Mouse (Mus musculus) granulocyte monocyte progenitor cell, adult 5-6 weeks (primary cell): ENCODE measurements at regions not wholly inside any gene's neighbourhood (a gene's known extent, or its start where the extent isn't known, plus 50 kb on each side); places are given as distances from the start of the nearest gene placed in this dataset.

Experiments
- ATAC-seq: replicated peaks from 2 replicates; pipeline ENCODE4 v1.8.0; 2016; ENCODE audit warnings: mild to moderate bottlenecking, moderate TSS enrichment, inconsistent platforms; ENCODE audit not compliant: poor library complexity, severe bottlenecking

- ATAC-seq: no peak
Measured at GRCm38 (mm10) chr9:101559366-101559765, 302.3 kb upstream of the 9630041A04Rik start.

DNA sequence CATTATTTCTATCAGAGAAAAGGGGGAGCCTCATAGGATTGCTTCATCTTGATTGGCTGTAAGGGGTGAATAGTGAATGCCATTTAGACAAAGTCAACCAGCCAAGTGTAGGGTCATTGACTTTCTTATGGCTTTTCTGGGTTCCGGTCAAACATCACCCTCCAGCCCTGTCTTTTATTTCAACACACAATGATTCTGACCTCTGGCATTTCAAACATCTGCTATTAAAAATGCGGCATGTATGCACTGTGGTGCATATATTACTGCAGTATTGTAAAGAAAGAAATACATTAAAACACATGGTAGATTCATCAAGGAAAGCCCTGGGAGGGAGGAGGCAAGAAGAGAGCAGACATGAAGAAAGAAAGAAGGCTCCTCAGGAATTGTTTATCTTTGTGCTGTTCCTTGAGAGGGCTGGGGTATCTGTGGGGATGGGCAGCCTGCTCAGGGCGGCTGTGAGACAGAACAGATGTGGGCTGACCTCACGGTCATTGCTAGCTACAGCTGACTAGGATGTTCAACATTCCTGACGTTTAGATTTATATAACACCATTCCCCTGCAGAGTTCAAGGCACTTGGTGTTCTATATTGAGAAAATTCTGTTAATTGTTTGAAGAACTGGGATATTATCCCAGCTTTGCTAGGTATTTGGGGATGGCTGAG, 303.5 kb upstream of the Ppp2r3a start:
- no peak for ATAC-seq

DNA sequence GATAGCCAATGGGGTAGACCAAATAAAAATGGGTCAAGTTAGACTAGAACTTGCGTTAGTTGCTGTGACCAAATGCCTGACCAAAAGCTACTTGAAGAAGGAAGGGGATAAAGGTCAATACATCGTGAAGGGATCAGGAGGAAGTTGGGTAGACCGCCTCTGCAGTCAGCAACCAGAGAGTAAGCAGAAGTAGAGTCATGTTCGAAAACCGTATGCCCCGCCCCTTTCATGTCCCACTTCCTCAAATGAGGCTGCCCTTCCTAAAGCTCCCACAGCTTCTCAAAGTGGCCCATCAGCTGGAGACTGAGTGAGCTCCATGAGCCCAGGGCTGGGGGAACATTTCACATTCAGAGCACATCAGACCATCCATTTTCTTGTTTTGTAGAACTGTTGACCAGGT, 301.2 kb upstream of the Ppp2r3a start:
- ATAC-seq: peak; percentile 68

GRCm38 (mm10) chr9:101551256-101551655, 299.7 kb upstream of the Ppp2r3a start:
- ATAC-seq: no peak

DNA sequence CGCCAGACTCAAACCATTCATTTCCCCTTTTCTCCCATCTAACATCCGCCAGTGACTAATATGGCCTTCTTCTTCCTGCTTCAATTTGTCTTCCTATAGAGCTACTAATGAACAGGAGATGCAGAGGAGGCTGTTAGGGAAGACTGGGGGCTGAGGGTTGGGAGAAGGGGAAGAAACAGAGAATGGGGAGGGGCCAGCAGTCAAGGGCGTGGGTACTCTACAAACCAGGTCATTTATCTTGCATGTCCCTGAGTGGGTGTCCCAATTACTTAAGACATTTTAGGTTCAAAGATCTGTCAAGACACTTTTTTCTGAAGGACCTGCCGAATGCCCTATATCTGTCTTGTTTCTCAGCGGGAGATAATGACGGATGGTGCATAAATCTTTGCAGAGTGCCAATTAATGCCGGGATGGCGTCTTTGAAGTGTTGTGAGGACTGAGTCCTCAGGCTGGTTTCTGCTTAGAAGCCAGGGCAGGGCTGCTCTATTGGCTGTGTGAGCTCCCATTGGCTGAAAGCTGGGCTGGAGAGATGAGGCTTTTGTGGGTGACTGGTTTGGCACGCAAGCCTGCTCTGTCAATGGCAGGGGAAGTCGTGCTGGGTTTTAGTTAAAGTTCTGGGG, 294.7 kb upstream of the Ppp2r3a start:
- no peak for ATAC-seq

DNA sequence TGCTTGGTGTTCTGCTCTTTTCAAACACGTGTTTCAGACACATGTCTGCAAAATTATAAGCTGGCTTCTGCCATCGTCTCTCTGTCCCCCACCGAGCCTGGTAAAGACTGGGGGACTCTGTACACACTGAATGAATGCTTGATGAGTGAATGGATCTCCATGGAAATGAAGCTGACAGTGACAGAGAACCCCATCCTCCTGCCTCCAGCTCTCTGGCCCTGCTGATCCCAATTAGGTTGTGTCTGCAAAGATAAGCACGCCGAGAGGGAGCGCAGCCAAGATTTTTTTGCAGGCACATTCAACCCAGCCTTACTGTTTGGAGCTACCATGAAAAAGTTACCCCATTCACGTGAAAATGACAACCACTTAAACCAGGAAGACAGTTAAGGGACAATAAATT, 266.5 kb upstream of the Ppp2r3a start:
- ATAC-seq: no peak

GRCm38 (mm10) chr9:101510807-101511206, 259.2 kb upstream of the Ppp2r3a start:
- no peak for ATAC-seq

GRCm38 (mm10) chr9:101509196-101509595, 257.6 kb upstream of the Ppp2r3a start:
- ATAC-seq: no peak

- ATAC-seq: no peak
Measured at GRCm38 (mm10) chr9:101507023-101507690, 255.6 kb upstream of the Ppp2r3a start.

DNA sequence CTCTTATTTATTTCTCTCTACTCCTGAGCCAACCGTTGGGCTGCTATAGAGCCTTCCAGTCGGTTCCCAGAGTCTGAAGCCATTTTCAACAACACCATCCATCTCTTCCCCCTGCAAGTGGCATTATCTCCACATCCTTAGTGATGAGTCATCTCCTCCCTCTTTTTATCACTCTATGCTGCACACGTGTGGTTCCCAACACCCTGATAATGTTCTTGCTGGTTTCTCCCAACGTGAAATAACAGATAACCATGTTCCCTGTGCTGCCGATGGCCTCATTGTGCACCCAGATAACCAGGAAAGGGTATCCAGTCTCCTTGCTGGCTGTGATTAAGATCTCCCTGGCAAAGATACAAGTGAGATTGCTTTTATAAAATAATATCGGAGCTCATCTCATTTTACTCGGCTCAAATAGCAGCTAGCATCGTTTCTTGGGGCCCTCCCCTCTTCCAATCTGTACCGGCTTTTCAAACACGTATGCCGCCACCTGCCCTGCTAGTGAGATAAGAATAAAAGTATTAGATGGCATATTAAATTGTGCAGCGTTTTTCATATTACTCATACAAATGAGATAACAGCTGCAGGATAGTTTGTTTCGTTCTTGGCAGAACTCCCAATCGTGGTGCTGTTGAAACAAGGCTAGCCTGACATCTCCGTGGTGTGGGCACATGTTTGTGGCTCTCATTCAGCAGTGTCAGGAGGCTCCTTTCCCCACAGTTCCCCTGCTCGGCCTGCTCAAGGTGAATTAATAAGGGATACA, 250.3 kb upstream of the Ppp2r3a start:
- ATAC-seq: no peak

- ATAC-seq: no peak
Measured at GRCm38 (mm10) chr9:101501036-101501435, 249.4 kb upstream of the Ppp2r3a start.

- no peak for ATAC-seq
Measured at GRCm38 (mm10) chr9:101498721-101499120, 247.1 kb upstream of the Ppp2r3a start.

DNA sequence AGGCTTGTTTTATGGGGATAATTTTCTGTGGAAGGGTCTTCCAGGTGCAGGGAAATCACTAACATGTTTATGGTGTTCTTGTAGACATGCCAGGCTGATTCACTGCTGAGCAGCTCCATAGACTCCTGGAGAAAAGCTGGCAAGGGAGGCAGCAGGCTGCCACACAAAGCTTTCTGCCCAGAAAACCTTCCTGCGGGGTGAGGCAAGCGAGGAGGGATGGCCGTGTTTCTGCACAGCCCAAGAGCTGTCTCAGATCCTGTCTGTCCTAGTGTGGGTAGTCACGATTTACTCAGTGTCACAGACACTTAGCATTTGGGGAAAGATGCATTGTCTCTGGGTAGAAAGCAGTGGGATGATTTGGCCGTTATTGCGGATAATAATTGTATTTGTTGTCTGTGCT, 244.2 kb upstream of the Ppp2r3a start:
- ATAC-seq: no peak

DNA sequence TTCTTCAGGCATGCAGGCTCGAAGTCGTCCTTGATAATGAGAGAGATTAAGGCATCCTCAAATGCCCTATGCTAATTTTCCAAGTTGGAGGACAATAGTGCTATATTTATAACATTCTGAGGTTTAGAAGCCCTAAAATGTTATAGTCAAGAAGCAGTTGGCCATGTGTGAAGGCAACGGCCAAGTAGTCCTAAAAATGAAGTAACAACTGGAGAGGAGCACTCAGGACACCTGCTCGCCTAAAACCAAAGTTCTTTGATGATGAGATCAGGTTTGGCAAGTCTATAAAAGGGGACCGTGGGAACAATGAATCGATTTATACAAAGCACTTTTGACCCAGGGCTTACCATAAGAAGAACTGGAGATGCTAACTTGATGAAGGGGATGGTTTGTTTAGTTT, 237.4 kb upstream of the Ppp2r3a start:
- no peak for ATAC-seq

- no peak for ATAC-seq
Measured at GRCm38 (mm10) chr9:101476223-101476622, 224.6 kb upstream of the Ppp2r3a start.

- ATAC-seq: no peak
Measured at GRCm38 (mm10) chr9:101473074-101473461, 221.5 kb upstream of the Ppp2r3a start.

- no peak for ATAC-seq
Measured at GRCm38 (mm10) chr9:101472101-101473073, 220.8 kb upstream of the Ppp2r3a start.

- no peak for ATAC-seq
Measured at GRCm38 (mm10) chr9:101471665-101472064, 220.1 kb upstream of the Ppp2r3a start.

- ATAC-seq: no peak
Measured at GRCm38 (mm10) chr9:101469756-101470155, 218.2 kb upstream of the Ppp2r3a start.
